Mouse (Mus musculus) layer of hippocampus, postnatal 36 days (tissue): Measurements from ENCODE around the gene Actrt2. TPM values are rescaled to one million over a fixed set of nuclear protein-coding genes. Genes with fewer than 3 reads are reported as not detected.

Experiments
- DNase-seq, 2 experiments: peaks; one replicate each; pipeline ENCODE4 v3.0.0; 2022
- total RNA-seq, 2 experiments: library from RNA; stranded (reverse); gene quantifications; 2 replicates each; pipeline ENCODE4 v1.2.3; 2021

The Actrt2 gene
- not detected for total RNA-seq

GRCm38 (mm10) chr4:154667767-154668166 lies at the start of gene Actrt2:
Gene Actrt2 (minus strand): TSS chr4:154667867.
- DNase-seq, result no peak

- no peak for DNase-seq
These were observed 41.9 kb upstream of the Actrt2 start for GRCm38 (mm10) chr4:154709391-154710107.

- DNase-seq, result no peak
These were observed 41.1 kb upstream of the Actrt2 start for GRCm38 (mm10) chr4:154708811-154709210.

GRCm38 (mm10) chr4:154708223-154708622 lies 40.6 kb upstream of the Actrt2 start:
- DNase-seq, result no peak

- no peak for DNase-seq
These were observed 39.9 kb upstream of the Actrt2 start for GRCm38 (mm10) chr4:154707521-154707920.

- no peak for DNase-seq
These were observed 38.8 kb upstream of the Actrt2 start for GRCm38 (mm10) chr4:154706442-154706841.

GRCm38 (mm10) chr4:154705681-154706080 lies 38.0 kb upstream of the Actrt2 start:
- no peak for DNase-seq

- DNase-seq, result no peak
These were observed 37.4 kb upstream of the Actrt2 start for GRCm38 (mm10) chr4:154705056-154705455.

GRCm38 (mm10) chr4:154704591-154704990 lies 36.9 kb upstream of the Actrt2 start:
- no peak for DNase-seq

- DNase-seq, result no peak
These were observed 35.9 kb upstream of the Actrt2 start for GRCm38 (mm10) chr4:154703426-154704070.

- no peak for DNase-seq
These were observed 35.3 kb upstream of the Actrt2 start for GRCm38 (mm10) chr4:154702931-154703330.

GRCm38 (mm10) chr4:154702186-154702585 lies 34.5 kb upstream of the Actrt2 start:
- no peak for DNase-seq

- no peak for DNase-seq
These were observed 33.3 kb upstream of the Actrt2 start for GRCm38 (mm10) chr4:154700921-154701412.

- DNase-seq, result no peak
These were observed 32.8 kb upstream of the Actrt2 start for GRCm38 (mm10) chr4:154700436-154700835.

- DNase-seq, result no peak
These were observed 31.6 kb upstream of the Actrt2 start for GRCm38 (mm10) chr4:154699236-154699635.

GRCm38 (mm10) chr4:154698631-154699030 lies 31.0 kb upstream of the Actrt2 start:
- DNase-seq, result no peak

- DNase-seq, result no peak
These were observed 30.4 kb upstream of the Actrt2 start for GRCm38 (mm10) chr4:154698021-154698590.

- no peak for DNase-seq
These were observed 29.8 kb upstream of the Actrt2 start for GRCm38 (mm10) chr4:154697476-154697875.

- DNase-seq, result no peak
These were observed 28.9 kb upstream of the Actrt2 start for GRCm38 (mm10) chr4:154696552-154696951.

- DNase-seq, result no peak
These were observed 28.5 kb upstream of the Actrt2 start for GRCm38 (mm10) chr4:154696146-154696545.

- DNase-seq, result no peak
These were observed 26.7 kb upstream of the Actrt2 start for GRCm38 (mm10) chr4:154694361-154694760.

GRCm38 (mm10) chr4:154693348-154694015 lies 25.8 kb upstream of the Actrt2 start:
- no peak for DNase-seq
